Mouse (Mus musculus) liver (tissue): ENCODE data around the gene Dph2.

Experiments
- DNase-seq: peaks from one replicate; pipeline ENCODE4 v3.0.0-alpha.2; 2020; ENCODE audit warnings: mixed read lengths

Gene Dph2

DNA sequence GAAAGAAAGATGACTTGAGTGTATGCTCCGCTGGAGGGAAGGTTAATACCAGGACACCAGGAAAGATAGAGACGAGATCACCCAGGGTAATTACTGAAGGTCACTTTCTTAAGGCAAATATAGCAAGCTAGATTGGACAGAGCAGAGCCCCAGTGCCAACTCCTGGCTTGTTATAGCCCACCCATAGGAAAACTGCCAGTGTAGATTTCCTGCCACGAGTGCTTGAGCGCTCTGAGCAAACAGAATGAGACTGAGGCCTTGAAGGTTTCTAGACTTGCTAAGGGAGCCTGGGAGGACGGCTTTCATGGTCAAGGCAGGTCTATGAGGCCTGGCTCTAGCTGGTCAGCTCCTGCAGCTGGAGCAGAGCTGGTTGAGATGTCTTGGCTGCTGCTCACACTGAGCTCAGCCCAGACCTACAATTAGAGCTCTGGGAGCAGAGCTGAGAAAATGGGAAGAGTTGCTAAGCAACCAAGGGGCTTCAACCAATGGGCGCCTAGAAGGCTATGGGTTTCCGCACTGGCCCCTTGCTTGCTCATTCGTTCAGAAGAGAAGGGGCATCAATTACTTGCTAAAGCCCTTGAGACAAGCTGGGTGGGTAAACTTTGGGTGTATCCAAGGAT, 17.1 kb upstream of the Dph2 start:
- DNase-seq, result no peak

- no peak for DNase-seq
Measured at GRCm38 (mm10) chr4:117906196-117906595, 14.4 kb upstream of the Dph2 start.

DNA sequence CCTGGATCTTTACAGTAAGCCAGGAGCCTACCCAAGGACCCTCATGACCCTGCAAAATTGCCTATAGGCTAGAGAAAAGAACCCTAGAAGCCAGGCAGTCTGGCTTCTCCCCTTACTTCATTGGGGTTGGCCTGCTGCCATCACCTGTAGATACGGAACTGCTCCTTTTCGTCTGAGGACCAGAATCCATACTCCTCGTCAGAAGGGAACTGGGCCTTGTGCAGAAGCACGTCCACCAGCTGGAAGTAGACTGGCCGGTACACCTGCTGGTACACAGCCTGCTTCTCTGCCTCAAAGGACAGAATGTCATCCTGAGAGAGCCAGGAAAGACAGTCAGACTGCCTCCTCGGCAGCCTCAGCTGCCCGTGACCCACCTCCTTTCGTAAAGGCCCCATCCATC, 12.9 kb upstream of the Dph2 start:
- DNase-seq, result no peak

DNA sequence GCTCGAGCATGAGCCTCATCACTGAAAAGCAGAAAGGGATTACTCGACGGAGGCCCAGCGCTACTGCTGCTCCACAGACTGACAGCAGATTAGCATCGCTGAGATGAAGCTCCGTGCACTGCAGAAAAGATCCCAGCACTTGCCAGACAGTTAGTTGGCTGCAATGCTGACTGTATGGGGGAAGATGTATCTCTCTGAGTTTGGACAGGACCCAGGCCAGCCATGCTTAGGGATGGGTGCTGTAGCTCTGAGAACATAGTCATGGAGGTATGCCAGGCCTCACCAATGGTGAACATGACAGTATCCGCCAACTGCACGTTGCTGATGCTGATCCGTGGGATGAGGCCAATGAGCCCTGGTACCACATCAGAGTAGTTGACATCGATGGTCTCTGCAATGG, 12.3 kb upstream of the Dph2 start:
- DNase-seq, result no peak

GRCm38 (mm10) chr4:117898111-117898510, 6.3 kb upstream of the Dph2 start:
- no peak for DNase-seq

DNA sequence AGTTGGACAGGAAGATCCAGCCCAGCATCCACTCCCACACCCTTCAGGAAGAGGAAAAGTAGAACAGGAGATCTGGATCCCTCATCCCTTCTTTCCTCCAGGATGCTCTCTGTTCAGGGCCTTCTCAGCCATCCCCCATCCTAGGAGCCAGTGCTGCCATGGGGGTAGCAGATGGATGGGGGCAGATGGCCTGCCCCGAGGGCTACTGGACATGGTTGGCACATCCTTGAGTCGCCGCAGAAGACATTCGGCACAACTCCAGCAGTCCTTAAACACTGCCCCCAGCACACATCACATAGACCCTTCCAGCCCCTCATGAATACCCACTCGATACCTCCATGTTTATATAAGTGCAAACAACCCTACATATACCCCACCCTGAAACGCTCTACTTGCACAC, 4.2 kb upstream of the Dph2 start:
- no peak for DNase-seq

DNA sequence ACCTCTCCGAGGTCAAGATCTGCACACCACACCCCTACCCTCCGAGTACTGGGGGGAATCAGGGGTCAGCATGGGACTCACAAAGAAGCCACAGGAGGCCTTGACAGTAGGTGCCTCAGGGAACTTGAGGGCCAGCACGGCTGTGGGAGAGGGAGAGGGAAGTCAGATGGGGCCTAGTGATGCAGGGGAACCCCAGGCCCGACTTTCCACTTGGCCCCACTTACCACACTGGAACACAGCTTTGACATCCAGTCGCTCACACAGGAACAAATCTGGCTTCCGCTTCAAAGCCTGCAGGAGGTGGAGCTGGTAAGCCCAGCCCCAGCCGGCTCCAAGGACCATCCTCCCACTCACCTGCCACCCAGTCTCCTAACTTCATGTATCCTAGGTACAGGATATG, 3.5 kb upstream of the Dph2 start:
- no peak for DNase-seq

- no peak for DNase-seq
Measured at GRCm38 (mm10) chr4:117894601-117895000, 2.8 kb upstream of the Dph2 start.

GRCm38 (mm10) chr4:117893376-117893775, 1.5 kb upstream of the Dph2 start:
- DNase-seq, result peak; percentile 71

GRCm38 (mm10) chr4:117890750-117891149, 1.1 kb downstream of the Dph2 start:
- no peak for DNase-seq

DNA sequence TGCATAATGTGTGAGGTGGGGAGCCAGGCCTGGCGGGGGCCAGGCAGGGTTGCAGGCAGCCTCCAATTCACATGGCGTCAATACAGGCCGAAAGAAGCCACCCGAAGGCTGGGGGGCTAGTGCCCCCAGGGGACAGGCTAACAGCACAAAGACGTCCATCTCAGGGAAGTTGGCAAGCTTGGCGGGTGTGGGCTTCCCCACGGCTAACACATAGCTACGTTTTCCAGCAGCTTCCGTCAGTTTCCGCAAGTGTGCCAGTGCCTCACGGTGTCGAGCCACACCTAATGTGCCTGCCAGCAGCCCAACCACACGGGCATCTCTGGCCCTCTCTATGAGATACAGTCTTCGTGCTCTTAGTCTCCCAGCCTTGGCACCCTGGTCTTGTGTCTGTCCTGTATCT, 1.8 kb downstream of the Dph2 start:
- no peak for DNase-seq

- DNase-seq, result no peak
Measured at GRCm38 (mm10) chr4:117889471-117889870, 2.4 kb downstream of the Dph2 start.

DNA sequence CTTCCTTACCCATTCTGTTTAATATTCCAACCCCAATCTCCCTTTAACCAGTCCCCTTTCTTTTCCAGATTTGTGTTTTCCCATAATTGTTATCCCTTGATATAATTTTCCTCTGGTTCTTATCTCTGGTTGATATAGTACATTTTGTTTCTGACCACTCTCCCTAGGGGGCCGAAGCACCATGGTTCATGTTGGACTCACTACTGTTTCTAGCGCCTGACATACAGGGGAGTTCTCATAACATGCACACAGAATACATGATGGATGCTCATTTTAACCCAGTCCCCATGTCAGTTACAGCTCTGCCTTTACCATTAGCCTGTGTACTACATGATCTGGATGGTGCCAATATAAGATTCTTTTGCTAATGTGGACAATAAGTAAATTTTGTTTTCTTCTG, 3.9 kb downstream of the Dph2 start:
- DNase-seq, result no peak

DNA sequence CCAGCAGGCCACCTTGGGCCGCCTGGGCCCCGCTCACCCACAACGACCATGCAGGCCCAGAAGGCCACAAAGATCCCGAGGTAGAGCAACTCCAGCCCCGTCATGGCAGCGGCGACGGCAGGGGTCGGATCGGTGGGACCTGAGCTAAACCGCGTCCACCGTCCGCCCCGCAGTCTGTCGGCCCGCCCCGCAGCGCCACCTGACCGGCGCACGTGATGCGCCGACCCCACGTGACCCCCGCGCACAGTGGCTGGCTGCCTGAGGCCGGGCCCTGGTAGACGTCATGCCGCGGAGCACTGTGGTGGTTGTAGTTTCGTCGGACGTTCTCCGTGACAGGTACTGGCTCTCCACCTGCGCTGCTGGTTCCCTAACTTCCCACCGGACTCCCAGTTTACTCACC, 4.7 kb downstream of the Dph2 start, which contains the start of gene Atp6v0b:
TSS of gene Atp6v0b (minus strand) at position 201 of the 400 bp plus-strand sequence.
- DNase-seq, result peak; percentile 94

- DNase-seq, result peak; percentile 63
Measured at GRCm38 (mm10) chr4:117886644-117887043, 5.2 kb downstream of the Dph2 start.

DNA sequence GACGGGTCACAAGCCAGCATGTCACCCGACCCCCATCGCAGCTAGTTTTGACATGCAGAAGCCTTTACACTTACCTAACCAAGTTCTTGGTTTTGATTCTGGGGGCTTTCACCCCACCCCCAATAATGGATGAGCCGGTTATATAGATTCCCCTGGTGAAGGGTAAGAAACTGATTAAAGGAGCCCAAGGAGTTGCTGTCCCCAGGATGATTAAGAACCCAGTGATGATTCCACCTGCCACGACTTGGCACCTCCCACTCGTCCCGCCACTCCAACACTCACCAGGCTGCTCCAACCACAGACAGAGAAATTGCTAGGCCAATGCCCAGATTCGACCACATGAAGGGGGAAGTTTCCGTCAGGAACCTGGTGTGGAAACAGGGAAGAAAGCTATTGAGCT, 5.8 kb downstream of the Dph2 start:
- DNase-seq, result no peak

- no peak for DNase-seq
Measured at GRCm38 (mm10) chr4:117885093-117885492, 6.7 kb downstream of the Dph2 start.

- no peak for DNase-seq
Measured at GRCm38 (mm10) chr4:117884146-117884545, 7.7 kb downstream of the Dph2 start.

- DNase-seq, result peak; percentile 50
Measured at GRCm38 (mm10) chr4:117882701-117883691, 8.8 kb downstream of the Dph2 start, which contains the start of gene B4galt2. Gene B4galt2 (minus strand): TSS chr4:117883487.

DNA sequence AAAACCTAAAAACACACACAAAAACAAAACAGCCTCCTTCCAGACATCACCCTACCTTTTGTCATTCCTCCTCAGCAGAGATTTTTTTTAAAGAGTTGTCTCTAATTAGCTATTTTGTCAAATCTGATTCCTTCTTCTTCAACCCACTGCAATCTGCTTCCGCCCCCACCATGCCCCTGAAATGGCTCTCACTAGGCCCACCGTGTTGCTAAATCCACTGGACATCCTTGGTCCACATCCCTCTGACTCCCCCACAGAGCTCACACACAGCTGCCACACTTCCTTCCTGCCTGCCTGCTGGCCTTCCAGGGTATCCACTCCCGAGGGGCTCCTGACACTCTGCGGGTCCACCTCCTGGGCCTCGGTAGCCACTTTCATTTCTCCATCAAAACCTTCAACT, 13.1 kb downstream of the Dph2 start:
- DNase-seq, result no peak

GRCm38 (mm10) chr4:117878301-117878700, 13.5 kb downstream of the Dph2 start:
- no peak for DNase-seq

DNA sequence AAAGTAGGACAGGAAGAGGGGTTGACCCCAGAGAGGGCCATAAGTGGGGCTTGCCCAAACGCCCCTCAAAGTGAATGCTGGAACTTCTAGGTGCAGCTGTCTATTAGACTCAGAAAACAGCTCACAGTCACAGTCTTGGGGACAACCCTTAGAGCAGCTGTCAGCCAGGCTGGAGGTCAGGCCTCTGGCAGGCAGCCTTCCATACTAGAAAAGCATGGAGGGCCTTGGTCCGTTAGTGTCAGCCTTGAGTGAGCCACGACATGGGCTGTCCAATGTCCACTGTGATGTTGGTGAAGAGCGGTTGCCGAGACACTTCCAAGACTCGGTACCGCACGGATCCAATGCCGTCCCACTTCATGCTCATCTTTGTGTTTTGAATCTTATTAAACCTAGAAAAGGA, 18.2 kb downstream of the Dph2 start:
- no peak for DNase-seq

- peak; percentile 75 for DNase-seq
Measured at GRCm38 (mm10) chr4:117872471-117872886, 19.4 kb downstream of the Dph2 start, which contains the start of gene Ccdc24. Gene Ccdc24 (minus strand): TSS chr4:117872557.

DNA sequence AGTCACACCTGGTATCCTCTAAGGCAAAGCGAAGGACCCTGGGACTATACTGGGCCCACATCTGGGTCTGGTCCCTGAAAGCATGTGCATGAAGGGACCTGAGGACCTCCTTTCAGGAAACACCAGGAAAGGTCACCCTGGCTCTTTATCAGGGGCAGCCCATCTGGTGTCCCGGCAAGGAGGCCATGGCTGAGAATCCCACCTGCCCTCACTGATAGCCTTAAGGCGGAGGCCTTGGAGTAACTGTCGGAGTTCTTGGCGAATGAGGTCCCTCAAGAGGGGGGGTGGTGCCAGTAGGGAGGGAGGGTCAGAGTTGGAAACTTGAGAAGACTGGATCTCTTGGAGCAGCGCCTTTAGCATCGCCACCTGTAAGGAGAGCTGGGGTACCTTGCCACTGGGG, 20.0 kb downstream of the Dph2 start:
- DNase-seq, result peak; percentile 72
